9 mouse cellular contexts compared by ENCODE assay signal in genomic region chr17:12532115-12532514, GRCm38 (mm10). TPM values are rescaled to one million over a fixed set of nuclear protein-coding genes. Genes with fewer than 3 reads are reported as not detected.
DNase-seq lines count a peak whose midpoint lies in the region; ATAC-seq and TF ChIP-seq lines count a peak whose summit lies in the region.
"Had no signal": no experiment of that assay in that cellular context is flagged by ENCODE, and none has a peak within 500 bp of the region (broad histone marks: within the 10 kb centered on the region; RNA-seq: fewer than 3 reads in every experiment).

No protein-coding gene starts in this region.

- DNase-seq in frontal cortex, adult 2 months (ENCODE audit: extremely low spot score in 1 of 2, low spot score in 1 of 2), result peak; percentile 13 to 74
- DNase-seq in A20 (ENCODE audit: low read depth, low spot score), result peak; percentile 55
- peak; percentile 23 for DNase-seq in adrenal gland, adult 8-10 months
- DNase-seq in embryo, embryonic 9.5 days (ENCODE audit: extremely low spot score), result peak; percentile 63
- peak; percentile 66 for DNase-seq in kidney, postnatal 0 days (ENCODE audit: low spot score)
- DNase-seq in lung, postnatal 36 days, result peak; percentile 71

- 36% methylated on average over 5 of the region's 5 CpGs for WGBS in kidney, postnatal 0 days

- no peak overlapping the region for H3K4me3 ChIP-seq in kidney, postnatal 0 days (replicated peaks; ENCODE audit: low read depth, low read length)
- no peak overlapping the region for H3K4me3 ChIP-seq in testis, adult 2 months (ENCODE audit: control insufficient read depth, low read depth, low read length)
- H3K4me3 ChIP-seq: limb, embryonic 15.5 days had no signal

- no peaks in the 10 kb centered on the region for H3K4me1 ChIP-seq in kidney, postnatal 0 days (replicated peaks; ENCODE audit: insufficient read depth, low read length)
- peaks cover 5% of the 10 kb centered on the region for H3K4me1 ChIP-seq in testis, adult 2 months (ENCODE audit: control insufficient read depth, insufficient read depth, low read length)
- H3K4me1 ChIP-seq: limb, embryonic 15.5 days had no signal

- H3K27ac ChIP-seq in kidney, postnatal 0 days, result no peak overlapping the region
- H3K27ac ChIP-seq in testis, adult 2 months (ENCODE audit: control insufficient read depth, insufficient read depth, low read depth, low read length), result no peak overlapping the region
- H3K27ac ChIP-seq: limb, embryonic 15.5 days had no signal

- peak; percentile 82 for TF ChIP-seq CTCF in kidney, postnatal 0 days (IDR thresholded peaks at IDR 0.05; ENCODE audit: low read depth)
- TF ChIP-seq CTCF in testis, adult 2 months (IDR thresholded peaks at IDR 0.05; ENCODE audit: control insufficient read depth, insufficient read depth, insufficient replicate concordance, low read depth, low read length), result peak; percentile 52; the same call in 1 of the 2 replicates

- H3K36me3 ChIP-seq in kidney, postnatal 0 days (ENCODE audit: insufficient read depth, low read length), result no peaks in the 10 kb centered on the region
- H3K36me3 ChIP-seq in testis, adult 2 months (ENCODE audit: control insufficient read depth, insufficient read depth, low read length), result no peaks in the 10 kb centered on the region
- H3K36me3 ChIP-seq: limb, embryonic 15.5 days had no signal

- TF ChIP-seq POLR2A in testis, adult 2 months (IDR thresholded peaks at IDR 0.05; ENCODE audit: control insufficient read depth, low read depth, low read length), result no peak

- no peaks in the 10 kb centered on the region for H3K27me3 ChIP-seq in kidney, postnatal 0 days (ENCODE audit: insufficient read depth, low read length)
- H3K27me3 ChIP-seq in testis, adult 2 months (ENCODE audit: control insufficient read depth, insufficient read depth, low read length), result no peaks in the 10 kb centered on the region
- H3K27me3 ChIP-seq: limb, embryonic 15.5 days had no signal

- H3K4me2 ChIP-seq in kidney, postnatal 0 days (ENCODE audit: low read length), result no peak overlapping the region
- H3K4me2 ChIP-seq: limb, embryonic 15.5 days had no signal

- no peaks in the 10 kb centered on the region for H3K9me3 ChIP-seq in kidney, postnatal 0 days (replicated peaks; ENCODE audit: low read length)
- H3K9me3 ChIP-seq: limb, embryonic 15.5 days had no signal

- ATAC-seq in frontal cortex, adult (ENCODE audit: low TSS enrichment), result no peak
- ATAC-seq in kidney, postnatal 0 days (replicated peaks; ENCODE audit: low FRiP score, low read depth), result no peak

- H3K9ac ChIP-seq in kidney, postnatal 0 days (ENCODE audit: low read depth, low read length), result no peak overlapping the region
- H3K9ac ChIP-seq: limb, embryonic 15.5 days had no signal

RNA-seq across cellular contexts. Expression of gene Slc22a3, which starts 24.6 kb away (rescaled TPM):
- polyA plus RNA-seq in frontal cortex, adult 2 months (2012; rRNA removed), result 1.8 and 1.9 TPM in 2 replicates
- total RNA-seq in adrenal gland, adult 8-10 months (2022), result 10 to 100 TPM in 1 of 4 experiments, 1 to 10 TPM in 3; 2.5 to 12.0 (median 4.0) TPM
- 0.57 and 0.68 TPM in 2 replicates for polyA plus RNA-seq in kidney, postnatal 0 days (2015; fragmentation: Nextera tagmentation; extraction: Ambion mirVana)
- 0.11 and 0.20 TPM in 2 replicates for polyA plus RNA-seq in testis, adult 2 months (2012; rRNA removed)

RNA-seq across cellular contexts. Expression of gene Slc22a2, which starts 51.8 kb away (rescaled TPM):
- 1.7 and 2.5 TPM in 2 replicates for polyA plus RNA-seq in frontal cortex, adult 2 months (2012; rRNA removed)
- total RNA-seq in adrenal gland, adult 8-10 months (2022), result under 1 TPM in 2 of 4 experiments, not detected in 2; 0.16 to 0.24 TPM
- 55.6 and 65.6 TPM in 2 replicates for polyA plus RNA-seq in kidney, postnatal 0 days (2015; fragmentation: Nextera tagmentation; extraction: Ambion mirVana)
- not detected in 2 replicates for polyA plus RNA-seq in testis, adult 2 months (2012; rRNA removed)
- polyA plus RNA-seq: limb, embryonic 15.5 days had no signal

Comparison
In these comparisons a context has a peak if more than half of its experiments do, and no peak if none do; other contexts are left out.
1. RNA of gene Slc22a2, which starts 51.8 kb away (polyA plus RNA-seq): 55.6 to 65.6 TPM in kidney, postnatal 0 days; 1.7 to 2.5 TPM in frontal cortex, adult 2 months and not detected in testis, adult 2 months; every median in the first group is over 10 times any median in the second.
2. Peak in every context shown above with its lines, with median percentiles within 50 percentile points of each other: DNase-seq.